Mouse (Mus musculus) erythroblast, embryonic 14.5 days (primary cell): Measurements from ENCODE around the gene Cenpp. TPM values are rescaled to one million over a fixed set of nuclear protein-coding genes. Genes with fewer than 3 reads are reported as not detected.

ENCODE experiments used
- H3K27me3 ChIP-seq: 2 replicates; pipeline ENCODE4 v1.6.1; 2012; ENCODE audit warnings: inconsistent platforms; ENCODE audit not compliant: control insufficient read depth
- H3K36me3 ChIP-seq: 2 replicates; pipeline ENCODE4 v1.6.1; 2012; ENCODE audit warnings: mild to moderate bottlenecking, inconsistent platforms; ENCODE audit not compliant: control insufficient read depth
- H3K4me1 ChIP-seq: 2 replicates; pipeline ENCODE4 v1.6.1; 2012; ENCODE audit warnings: inconsistent platforms; ENCODE audit not compliant: control insufficient read depth
- H3K4me3 ChIP-seq: replicated peaks from 2 replicates; pipeline ENCODE3; 2012; ENCODE audit warnings: moderate library complexity, mild to moderate bottlenecking, inconsistent platforms
- H3K9me3 ChIP-seq: 2 replicates; pipeline ENCODE4 v1.6.1; 2012; ENCODE audit warnings: low read length, inconsistent platforms, mixed read lengths; ENCODE audit not compliant: control insufficient read depth
- GATA1 ChIP-seq: IDR thresholded peaks from 2 replicates; pipeline ENCODE4 v1.6.1; 2012; ENCODE audit warnings: low read length, inconsistent platforms, mixed read lengths
- TAL1 ChIP-seq: IDR thresholded peaks from 3 replicates; pipeline ENCODE4 v1.6.1; 2012; ENCODE audit warnings: low read length, inconsistent platforms, mixed read lengths
- polyA plus RNA-seq: library from polyadenylated mRNA; stranded (reverse); fragments of >175 nt; gene quantifications from 2 replicates; pipeline ENCODE4 v1.2.3, GENCODE M21; 2012

The Cenpp gene
- polyA plus RNA-seq, 1 experiment: 1.5 TPM

GRCm38 (mm10) chr13:49549616-49550015 is 103.0 kb downstream of the Cenpp start:
- H3K36me3 ChIP-seq: peaks cover 9% of the 10 kb centered on the region
- no peaks in the 10 kb centered on the region for H3K4me1 ChIP-seq
- H3K27me3 ChIP-seq: no peaks in the 10 kb centered on the region
- H3K9me3 ChIP-seq: no peaks in the 10 kb centered on the region
- no peak overlapping the region for H3K4me3 ChIP-seq
- TF ChIP-seq TAL1 (no peak), GATA1 (no peak)

DNA sequence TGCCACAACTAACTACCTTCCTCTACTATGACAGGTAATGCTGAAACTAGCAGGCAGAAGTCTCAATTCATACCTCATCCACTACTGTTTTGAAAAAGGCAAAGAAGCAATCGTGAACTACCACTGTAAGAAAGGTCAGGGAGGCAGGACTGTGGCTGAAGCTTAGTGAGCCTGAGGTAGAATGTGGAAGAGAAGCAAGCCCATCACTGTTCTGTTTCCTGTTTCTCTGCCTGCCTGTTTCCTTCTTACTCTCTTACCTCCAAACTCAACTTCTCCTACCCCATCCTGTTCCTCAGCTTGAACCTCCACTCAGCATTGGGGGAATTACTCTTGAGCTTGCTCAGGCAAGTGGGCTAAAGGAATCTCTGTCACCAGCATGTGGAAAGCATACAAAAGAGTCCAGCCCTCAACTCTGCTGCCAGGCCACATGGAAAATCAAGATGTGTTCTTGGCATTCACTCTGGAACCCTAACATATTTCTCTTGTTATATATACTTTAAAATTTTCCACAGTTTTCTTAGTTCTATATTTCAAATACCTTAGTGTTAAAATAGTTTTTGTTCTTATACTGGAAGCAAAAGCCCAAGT is 104.9 kb downstream of the Cenpp start:
- peaks cover 12% of the 10 kb centered on the region for H3K36me3 ChIP-seq
- H3K27me3 ChIP-seq: no peaks in the 10 kb centered on the region
- no peaks in the 10 kb centered on the region for H3K4me1 ChIP-seq
- TF ChIP-seq TAL1 (no peak), GATA1 (no peak)
- H3K4me3 ChIP-seq: no peak overlapping the region
- no peaks in the 10 kb centered on the region for H3K9me3 ChIP-seq

DNA sequence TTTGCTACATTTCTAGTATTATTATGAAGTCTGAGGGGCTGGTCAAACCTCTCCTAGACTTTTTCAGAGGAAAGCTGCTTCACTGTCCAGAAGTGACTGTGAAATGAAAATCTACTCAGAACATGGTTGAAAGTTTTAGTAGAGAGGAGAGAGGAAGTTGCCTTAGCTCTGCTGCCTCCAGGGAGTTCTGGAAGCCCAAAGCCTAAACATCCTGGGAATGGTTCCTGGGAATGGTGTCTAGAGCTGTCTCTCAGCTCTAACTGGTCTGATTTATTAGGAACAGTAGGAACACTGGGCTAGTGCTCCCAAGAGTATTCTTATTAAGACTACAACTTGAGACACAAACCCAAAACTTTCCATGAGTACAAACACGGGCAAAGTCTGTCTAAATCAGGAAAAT is 106.1 kb downstream of the Cenpp start:
- TF ChIP-seq GATA1 (no peak), TAL1 (no peak)
- Histone ChIP-seq H3K27me3 (no peaks in the 10 kb centered on the region), H3K9me3 (no peaks in the 10 kb centered on the region), H3K4me1 (no peaks in the 10 kb centered on the region), H3K36me3 (peaks cover 15% of the 10 kb centered on the region), H3K4me3 (no peak overlapping the region)

DNA sequence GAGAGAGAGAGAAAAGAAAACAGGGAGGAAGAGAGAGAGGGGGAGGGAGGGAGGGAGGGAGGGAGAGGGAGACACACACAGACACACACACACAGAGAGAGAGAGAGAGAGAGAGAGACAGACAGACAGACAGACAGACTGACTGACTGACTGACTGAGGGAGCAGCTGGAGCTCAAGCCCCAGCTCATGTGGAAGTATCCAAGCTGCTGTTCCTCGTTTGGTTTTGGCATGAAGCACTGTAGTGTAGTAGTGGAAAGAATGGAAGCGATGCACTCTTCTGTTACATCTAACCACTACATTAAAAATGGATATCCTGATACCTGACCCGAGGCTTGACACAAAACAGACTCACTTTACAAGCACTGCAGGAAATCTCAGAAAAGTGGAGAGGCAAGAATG is 106.9 kb downstream of the Cenpp start:
- Histone ChIP-seq H3K27me3 (no peaks in the 10 kb centered on the region), H3K4me1 (no peaks in the 10 kb centered on the region), H3K9me3 (no peaks in the 10 kb centered on the region), H3K36me3 (peaks cover 15% of the 10 kb centered on the region), H3K4me3 (no peak overlapping the region)
- TF ChIP-seq TAL1 (no peak), GATA1 (no peak)

DNA sequence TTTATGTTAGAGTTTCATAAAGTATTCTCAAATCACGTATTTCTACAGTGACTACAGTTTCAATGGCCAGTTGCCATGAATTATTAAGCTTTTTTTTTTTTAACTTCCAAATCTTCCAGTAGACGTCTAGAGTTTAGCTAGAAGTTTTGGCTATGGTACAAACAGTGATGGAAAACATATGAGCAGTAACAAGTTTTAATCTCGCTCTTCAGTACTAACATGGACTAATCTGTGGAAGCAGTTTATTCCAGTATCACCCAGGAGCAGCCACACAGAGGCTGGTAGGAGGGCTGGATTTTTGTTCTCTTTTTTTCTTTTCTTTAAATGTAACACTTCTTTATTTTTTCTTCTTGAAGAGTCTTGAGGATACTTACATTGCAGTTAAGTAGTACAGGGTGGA is 108.3 kb downstream of the Cenpp start, which contains the start of gene Aspn:
Gene Aspn (plus strand): TSS at position 165 of the 400 bp plus-strand sequence.
- Histone ChIP-seq H3K36me3 (peaks cover 15% of the 10 kb centered on the region), H3K9me3 (no peaks in the 10 kb centered on the region), H3K4me1 (no peaks in the 10 kb centered on the region), H3K27me3 (no peaks in the 10 kb centered on the region), H3K4me3 (no peak within 1 kb of the TSS)
- TF ChIP-seq TAL1: no peak
- no peak for TF ChIP-seq GATA1

GRCm38 (mm10) chr13:49538693-49539092 is 113.9 kb downstream of the Cenpp start:
- H3K9me3 ChIP-seq: no peaks in the 10 kb centered on the region

GRCm38 (mm10) chr13:49536946-49537345 is 115.6 kb downstream of the Cenpp start:
- H3K9me3 ChIP-seq: no peaks in the 10 kb centered on the region

More at GRCm38 (mm10) chr13:49538693-49539092, 113.9 kb downstream of the Cenpp start:
- H3K4me1 ChIP-seq: peaks cover 2% of the 10 kb centered on the region; the same call in 1 of the 2 replicates
- H3K4me3 ChIP-seq: no peak overlapping the region
- no peaks in the 10 kb centered on the region for H3K27me3 ChIP-seq
- TF ChIP-seq TAL1 (no peak), GATA1 (no peak)
- H3K36me3 ChIP-seq: peaks cover 4% of the 10 kb centered on the region

DNA sequence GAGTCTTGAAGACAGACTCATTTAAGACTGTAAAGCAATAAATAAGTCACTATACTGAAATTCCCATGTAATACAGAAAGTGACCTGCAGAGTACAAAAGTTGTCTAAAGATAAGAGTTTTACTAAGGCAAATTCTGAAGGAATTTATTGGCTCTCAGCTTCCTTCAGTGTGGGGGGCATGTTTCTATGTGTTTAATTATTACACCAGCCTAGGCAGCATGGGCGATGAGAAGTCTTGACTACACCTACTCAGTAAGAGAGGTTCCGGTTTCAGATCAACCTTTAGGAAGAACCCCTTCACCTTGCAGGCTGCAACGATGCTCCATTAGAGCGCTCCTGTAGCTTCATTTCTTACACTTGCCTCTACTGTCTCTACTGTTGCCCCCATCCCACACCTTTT is 121.9 kb downstream of the Cenpp start:
- Histone ChIP-seq H3K4me1 (no peaks in the 10 kb centered on the region), H3K4me3 (no peak overlapping the region), H3K36me3 (peaks cover 6% of the 10 kb centered on the region), H3K27me3 (no peaks in the 10 kb centered on the region), H3K9me3 (no peaks in the 10 kb centered on the region)
- TF ChIP-seq GATA1 (no peak), TAL1 (no peak)

More at GRCm38 (mm10) chr13:49536946-49537345, 115.6 kb downstream of the Cenpp start:
- Histone ChIP-seq H3K4me3 (no peak overlapping the region), H3K4me1 (peaks cover 2% of the 10 kb centered on the region; the same call in 1 of the 2 replicates), H3K36me3 (peaks cover 5% of the 10 kb centered on the region), H3K27me3 (no peaks in the 10 kb centered on the region)
- no peak for TF ChIP-seq GATA1
- TF ChIP-seq TAL1: no peak

DNA sequence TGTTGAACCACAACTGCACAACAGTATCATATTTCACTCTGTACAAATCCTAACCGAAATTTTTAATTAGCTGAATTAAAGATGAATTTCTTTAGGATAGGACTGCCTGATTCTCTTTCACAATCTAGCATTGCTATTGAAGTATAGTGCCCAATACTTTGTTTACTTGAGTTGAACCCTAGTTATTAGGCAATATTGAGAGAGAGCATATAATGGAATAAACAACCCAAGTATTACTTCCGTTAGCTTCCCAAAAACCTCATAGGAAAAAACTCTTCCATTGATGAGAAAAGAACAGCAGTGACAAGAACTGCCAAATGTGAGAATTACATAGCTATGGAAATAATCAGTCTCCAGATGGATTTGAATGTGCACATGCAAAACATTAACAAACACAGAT is 126.3 kb downstream of the Cenpp start:
- no peaks in the 10 kb centered on the region for H3K4me1 ChIP-seq
- TF ChIP-seq GATA1 (no peak), TAL1 (no peak)
- H3K36me3 ChIP-seq: peaks cover 2% of the 10 kb centered on the region; the same call in 1 of the 2 replicates
- no peak overlapping the region for H3K4me3 ChIP-seq
- no peaks in the 10 kb centered on the region for H3K27me3 ChIP-seq
- H3K9me3 ChIP-seq: no peaks in the 10 kb centered on the region

DNA sequence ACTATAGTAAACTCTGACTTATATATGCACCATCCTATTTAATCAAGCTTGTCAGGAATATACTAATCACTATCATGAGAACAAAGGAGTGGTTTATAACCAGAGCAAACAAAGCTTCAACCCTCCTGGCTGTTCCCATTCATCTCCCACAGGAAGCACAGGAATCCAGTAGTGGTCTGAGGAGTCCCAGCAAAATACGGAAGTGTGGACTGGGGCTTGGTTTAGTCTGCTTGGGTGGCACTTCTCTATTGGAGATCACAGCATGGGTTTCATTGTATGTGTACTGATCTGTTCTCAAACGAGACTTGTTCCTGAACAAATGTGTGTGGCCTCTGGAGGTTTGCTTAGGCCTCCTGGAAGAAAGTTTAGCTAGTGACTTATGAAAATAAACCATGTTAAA is 133.8 kb downstream of the Cenpp start:
- H3K36me3 ChIP-seq: no peaks in the 10 kb centered on the region; the same call in 1 of the 2 replicates
- no peaks in the 10 kb centered on the region for H3K9me3 ChIP-seq
- H3K27me3 ChIP-seq: no peaks in the 10 kb centered on the region
- no peaks in the 10 kb centered on the region for H3K4me1 ChIP-seq
- no peak overlapping the region for H3K4me3 ChIP-seq
- TF ChIP-seq GATA1 (no peak), TAL1 (no peak)
